Mouse (Mus musculus): ENCODE data around the gene Rabgap1. TPM values are rescaled to one million over a fixed set of nuclear protein-coding genes. Genes with fewer than 3 reads are reported as not detected.
A peak's percentile ranks its signal among the peaks of the same experiment; 100 is the strongest.

Gene Rabgap1
- total and polyA plus RNA-seq, 3 experiments: 10.4 to 43.8 (median 36.9) TPM

GRCm38 (mm10) chr2:37531639-37532038 is 88.6 kb downstream of the Rabgap1 start:
- intact Hi-C loops (cut with DNase I): no loop called here
- Histone ChIP-seq H3K27ac (no peak overlapping the region), H3K4me3 (no peak overlapping the region), H3K27me3 (ENCODE audit: control insufficient read depth, insufficient read depth, low read length) (no peaks in the 10 kb centered on the region), H3K36me3 (ENCODE audit: control insufficient read depth, insufficient read depth, low read length) (peaks cover 14% of the 10 kb centered on the region), H3K4me1 (ENCODE audit: control insufficient read depth, insufficient read depth, low read length) (peaks cover 4% of the 10 kb centered on the region; the same call in 1 of the 2 replicates), H3K9ac (ENCODE audit: low read depth, low read length) (no peak overlapping the region), H3K79me2 (replicated peaks; ENCODE audit: control insufficient read depth, insufficient read depth, low read length) (no peaks in the 10 kb centered on the region)
- TF ChIP-seq POLR2A (IDR thresholded peaks at IDR 0.05; ENCODE audit: insufficient read depth, low read depth, low read length) (no peak), CTCF (IDR thresholded peaks at IDR 0.05) (no peak)
- WGBS: 63% methylated on average over 3 of the region's 3 CpGs
- DNase-seq: no peak

GRCm38 (mm10) chr2:37549346-37550012 is 106.4 kb downstream of the Rabgap1 start:
- WGBS: 65% methylated on average over 1 of the region's 1 CpGs
- peak in 1 of 2 experiments; percentile 43 for DNase-seq
- H3K36me3 ChIP-seq (ENCODE audit: control insufficient read depth, insufficient read depth, low read length): peaks cover 21% of the 10 kb centered on the region

DNA sequence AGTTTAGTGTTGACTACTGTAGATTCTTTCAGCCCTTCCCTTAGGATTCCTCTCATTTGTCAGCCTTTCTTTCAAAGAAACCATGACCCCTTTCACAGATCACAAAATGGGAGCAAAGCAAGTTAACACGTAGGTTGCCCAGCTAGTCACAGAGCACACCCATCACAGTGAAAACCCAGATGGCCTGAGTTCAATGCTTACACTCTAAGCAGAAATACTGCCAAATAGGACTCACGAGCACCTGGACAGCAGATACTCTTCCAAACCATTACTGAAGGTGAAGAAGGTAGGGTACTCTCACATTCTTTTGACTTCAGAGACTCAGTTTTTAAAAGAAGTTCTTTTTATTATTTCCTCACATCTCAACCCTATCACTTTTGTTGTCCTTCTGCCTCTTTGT is 113.3 kb downstream of the Rabgap1 start:
- H3K27me3 ChIP-seq (ENCODE audit: control insufficient read depth, insufficient read depth, low read length): no peaks in the 10 kb centered on the region
- DNase-seq: no peak
- H3K79me2 ChIP-seq (replicated peaks; ENCODE audit: control insufficient read depth, insufficient read depth, low read length): no peaks in the 10 kb centered on the region
- no peak overlapping the region for H3K4me3 ChIP-seq
- H3K4me1 ChIP-seq (ENCODE audit: control insufficient read depth, insufficient read depth, low read length): no peaks in the 10 kb centered on the region
- H3K27ac ChIP-seq: no peak overlapping the region
- TF ChIP-seq EP300 (IDR thresholded peaks at IDR 0.05; ENCODE audit: insufficient read depth, low read depth, low read length): no peak
- no peak for TF ChIP-seq POLR2A (IDR thresholded peaks at IDR 0.05; ENCODE audit: insufficient read depth, low read depth, low read length)
- TF ChIP-seq CTCF (IDR thresholded peaks at IDR 0.05): no peak
- intact Hi-C loops (cut with DNase I): no loop called here
- whole genome bisulfite sequencing: 93% methylated on average over 2 of the region's 2 CpGs
- no peaks in the 10 kb centered on the region; the same call in none of the 2 replicates for H3K36me3 ChIP-seq (ENCODE audit: control insufficient read depth, insufficient read depth, low read length)
- H3K9ac ChIP-seq (ENCODE audit: low read depth, low read length): no peak overlapping the region

More at GRCm38 (mm10) chr2:37549346-37550012, 106.4 kb downstream of the Rabgap1 start:
- peaks cover 5% of the 10 kb centered on the region for H3K4me1 ChIP-seq (ENCODE audit: control insufficient read depth, insufficient read depth, low read length)
- intact Hi-C loops (cut with DNase I): no loop called here
- no peaks in the 10 kb centered on the region for H3K79me2 ChIP-seq (replicated peaks; ENCODE audit: control insufficient read depth, insufficient read depth, low read length)
- H3K4me3 ChIP-seq: no peak overlapping the region
- no peak overlapping the region for H3K9ac ChIP-seq (ENCODE audit: low read depth, low read length)
- TF ChIP-seq CTCF (IDR thresholded peaks at IDR 0.05): no peak
- no peak for TF ChIP-seq POLR2A (IDR thresholded peaks at IDR 0.05; ENCODE audit: insufficient read depth, low read depth, low read length)
- no peak for TF ChIP-seq EP300 (IDR thresholded peaks at IDR 0.05; ENCODE audit: insufficient read depth, low read depth, low read length)
- no peak overlapping the region for H3K27ac ChIP-seq
- no peaks in the 10 kb centered on the region for H3K27me3 ChIP-seq (ENCODE audit: control insufficient read depth, insufficient read depth, low read length)

GRCm38 (mm10) chr2:37565579-37565978 is 122.5 kb downstream of the Rabgap1 start:
- no peaks in the 10 kb centered on the region for H3K27me3 ChIP-seq (ENCODE audit: control insufficient read depth, insufficient read depth, low read length)
- 14% methylated on average over 2 of the region's 2 CpGs for WGBS
- H3K36me3 ChIP-seq (ENCODE audit: control insufficient read depth, insufficient read depth, low read length): peaks cover 22% of the 10 kb centered on the region
- H3K4me3 ChIP-seq: no peak overlapping the region
- H3K79me2 ChIP-seq (replicated peaks; ENCODE audit: control insufficient read depth, insufficient read depth, low read length): no peaks in the 10 kb centered on the region
- peaks cover 1% of the 10 kb centered on the region for H3K4me1 ChIP-seq (ENCODE audit: control insufficient read depth, insufficient read depth, low read length)
- TF ChIP-seq EP300 (IDR thresholded peaks at IDR 0.05; ENCODE audit: insufficient read depth, low read depth, low read length) (no peak), CTCF (IDR thresholded peaks at IDR 0.05) (no peak)
- H3K9ac ChIP-seq (ENCODE audit: low read depth, low read length): no peak overlapping the region
- peak in 1 of 2 experiments; percentile 9 for DNase-seq
- intact Hi-C loops (cut with DNase I): no loop called here
- no peak overlapping the region for H3K27ac ChIP-seq

- no peak overlapping the region for H3K27ac ChIP-seq
- WGBS: 45% methylated on average over 1 of the region's 1 CpGs
- no peak for TF ChIP-seq POLR2A (IDR thresholded peaks at IDR 0.05; ENCODE audit: insufficient read depth, low read depth, low read length)
- TF ChIP-seq EP300 (IDR thresholded peaks at IDR 0.05; ENCODE audit: insufficient read depth, low read depth, low read length): no peak
- TF ChIP-seq CTCF (IDR thresholded peaks at IDR 0.05): no peak
- H3K4me3 ChIP-seq: no peak overlapping the region
- intact Hi-C loops (cut with DNase I): no loop called here
- H3K4me1 ChIP-seq (ENCODE audit: control insufficient read depth, insufficient read depth, low read length): peaks cover 1% of the 10 kb centered on the region
- H3K9ac ChIP-seq (ENCODE audit: low read depth, low read length): no peak overlapping the region
- H3K79me2 ChIP-seq (replicated peaks; ENCODE audit: control insufficient read depth, insufficient read depth, low read length): no peaks in the 10 kb centered on the region
- no peaks in the 10 kb centered on the region for H3K27me3 ChIP-seq (ENCODE audit: control insufficient read depth, insufficient read depth, low read length)
- peaks cover 22% of the 10 kb centered on the region for H3K36me3 ChIP-seq (ENCODE audit: control insufficient read depth, insufficient read depth, low read length)
- no peak for DNase-seq
Observed at GRCm38 (mm10) chr2:37566035-37566434, 123.0 kb downstream of the Rabgap1 start.

DNA sequence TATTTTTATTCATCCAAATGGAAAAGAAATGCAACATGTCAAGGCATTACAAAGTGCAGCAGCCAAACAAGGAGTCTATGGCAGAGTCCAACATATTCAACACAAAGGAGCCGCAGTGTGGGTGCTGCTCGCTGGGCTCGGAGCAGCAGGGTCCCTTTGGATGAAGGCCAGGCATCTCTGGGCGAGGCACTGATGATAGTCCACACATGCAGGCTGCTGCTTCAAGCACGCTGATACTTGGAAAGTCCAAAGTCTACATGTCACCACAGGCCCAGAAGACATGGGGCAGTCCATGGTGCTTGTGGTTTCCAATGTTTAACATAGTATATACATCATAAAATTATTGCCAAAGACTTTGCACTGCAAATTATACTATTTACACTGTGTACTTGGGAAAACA is 126.8 kb downstream of the Rabgap1 start:
- 69% methylated on average over 5 of the region's 5 CpGs for WGBS
- intact Hi-C loops (cut with DNase I): no loop called here
- TF ChIP-seq CTCF (IDR thresholded peaks at IDR 0.05) (no peak), POLR2A (IDR thresholded peaks at IDR 0.05; ENCODE audit: insufficient read depth, low read depth, low read length) (no peak), EP300 (IDR thresholded peaks at IDR 0.05; ENCODE audit: insufficient read depth, low read depth, low read length) (no peak)

More for the DNA sequence above, 126.8 kb downstream of the Rabgap1 start:
- DNase-seq: no peak
- H3K79me2 ChIP-seq (replicated peaks; ENCODE audit: control insufficient read depth, insufficient read depth, low read length): no peaks in the 10 kb centered on the region
- no peak overlapping the region for H3K4me3 ChIP-seq
- no peak overlapping the region for H3K27ac ChIP-seq
- H3K4me1 ChIP-seq (ENCODE audit: control insufficient read depth, insufficient read depth, low read length): peaks cover under 1% of the 10 kb centered on the region
- H3K9ac ChIP-seq (ENCODE audit: low read depth, low read length): no peak overlapping the region
- H3K27me3 ChIP-seq (ENCODE audit: control insufficient read depth, insufficient read depth, low read length): no peaks in the 10 kb centered on the region
- H3K36me3 ChIP-seq (ENCODE audit: control insufficient read depth, insufficient read depth, low read length): peaks cover 9% of the 10 kb centered on the region
